Mouse (Mus musculus) macrophage (primary cell): ENCODE results near the gene Fcgbp. TPM values are rescaled to one million over a fixed set of nuclear protein-coding genes. Genes with fewer than 3 reads are reported as not detected.
"Not testable (repeated sequence)": the region's sequence is repeated elsewhere in the genome, so short reads cannot be mapped to it uniquely, and the experiment has no call there.

ENCODE experiments used
- H3K27ac ChIP-seq: fragments of 350-480 bp; formaldehyde crosslinking; 2 replicates; pipeline ENCODE4 v1.9.0; 2021
- H3K36me3 ChIP-seq: fragments of 350-480 bp; formaldehyde crosslinking; 2 replicates; pipeline ENCODE4 v1.9.0; 2021; ENCODE audit errors: inconsistent target
- H3K4me3 ChIP-seq: fragments of 350-480 bp; formaldehyde crosslinking; 2 replicates; pipeline ENCODE4 v1.9.0; 2021; ENCODE audit errors: inconsistent target
- H3K79me2 ChIP-seq: fragments of 350-480 bp; formaldehyde crosslinking; 2 replicates; pipeline ENCODE4 v1.9.0; 2021; ENCODE audit errors: inconsistent target
- WGBS: methylation state at CpG from one replicate; pipeline ENCODE4 v1.1.7; 2026; ENCODE audit warnings: inconsistent platforms; ENCODE audit not compliant: missing documents; 5-methylcytosine and 5-hydroxymethylcytosine counted together
- polyA plus RNA-seq: library from polyadenylated mRNA; stranded (reverse); fragments of 250-400 nt; gene quantifications from 3 replicates; pipeline ENCODE4 v1.2.4, GENCODE M21; 2018; ENCODE audit warnings: inconsistent platforms

The Fcgbp gene
- polyA plus RNA-seq, 1 experiment from 2014 or later, result not detected

DNA sequence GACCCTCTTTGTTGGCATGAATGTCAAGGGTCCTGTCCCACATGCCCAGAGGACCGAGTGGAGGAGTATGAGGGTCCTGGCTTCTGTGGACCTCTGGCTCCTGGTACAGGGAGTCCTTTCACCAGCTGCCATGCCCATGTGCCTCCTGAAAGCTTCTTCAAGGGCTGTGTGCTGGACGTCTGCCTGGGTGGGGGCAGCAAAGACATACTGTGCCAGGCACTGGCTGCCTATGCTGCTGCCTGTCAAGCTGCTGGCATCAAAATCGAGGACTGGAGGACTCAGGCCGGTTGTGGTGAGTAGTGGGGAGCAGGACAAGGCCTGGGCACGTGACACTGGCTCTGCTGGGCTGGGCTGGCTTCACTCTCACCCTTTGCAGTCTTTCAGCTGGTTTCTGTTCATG is 31.9 kb downstream of the Fcgbp start:
- WGBS, result 50% methylated on average over 5 of the region's 5 CpGs
- H3K79me2 ChIP-seq, H3K27ac ChIP-seq, H3K4me3 ChIP-seq, H3K36me3 ChIP-seq: not testable (repeated sequence)

DNA sequence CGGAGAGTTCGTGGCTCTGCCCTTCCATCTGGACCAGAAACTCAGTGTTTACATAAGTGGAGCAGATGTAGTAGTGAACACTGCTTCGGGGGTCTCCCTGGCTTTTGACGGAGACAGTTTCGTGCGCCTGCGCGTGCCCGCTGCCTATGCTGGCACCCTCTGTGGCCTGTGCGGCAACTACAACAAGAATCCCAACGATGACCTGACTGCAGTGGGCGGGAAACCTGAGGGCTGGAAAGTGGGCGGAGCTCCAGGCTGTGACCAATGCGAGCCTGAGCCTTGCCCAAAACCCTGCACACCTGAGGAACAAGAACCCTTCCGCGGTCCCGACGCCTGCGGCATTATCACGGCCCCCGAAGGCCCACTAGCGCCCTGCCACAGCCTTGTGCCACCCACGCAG is 33.6 kb downstream of the Fcgbp start:
- H3K4me3 ChIP-seq, result no peak overlapping the region
- H3K36me3 ChIP-seq, result no peaks in the 10 kb centered on the region
- H3K27ac ChIP-seq, result no peak overlapping the region
- no peaks in the 10 kb centered on the region for H3K79me2 ChIP-seq
- 17% methylated on average over 23 of the region's 23 CpGs for WGBS

DNA sequence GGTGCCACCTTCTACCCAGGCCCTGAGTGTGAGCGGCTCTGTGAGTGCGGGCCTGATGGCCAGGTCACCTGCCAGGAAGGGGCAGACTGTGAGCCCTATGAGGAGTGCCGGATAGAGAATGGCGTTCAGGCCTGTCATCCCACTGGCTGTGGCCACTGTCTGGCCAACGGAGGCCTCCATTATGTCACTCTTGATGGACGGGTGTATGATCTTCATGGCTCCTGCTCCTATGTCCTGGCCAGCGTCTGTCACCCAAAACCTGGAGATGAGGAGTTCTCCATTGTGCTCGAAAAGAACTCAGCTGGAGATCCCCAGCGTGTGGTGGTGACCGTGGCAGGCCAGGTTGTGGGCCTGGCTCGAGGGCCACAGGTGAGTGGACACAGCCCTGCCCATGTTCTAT is 35.2 kb downstream of the Fcgbp start:
- no peaks in the 10 kb centered on the region for H3K36me3 ChIP-seq
- no peaks in the 10 kb centered on the region for H3K79me2 ChIP-seq
- no peak overlapping the region for H3K4me3 ChIP-seq
- WGBS, result 94% methylated on average over 11 of the region's 11 CpGs
- no peak overlapping the region for H3K27ac ChIP-seq

DNA sequence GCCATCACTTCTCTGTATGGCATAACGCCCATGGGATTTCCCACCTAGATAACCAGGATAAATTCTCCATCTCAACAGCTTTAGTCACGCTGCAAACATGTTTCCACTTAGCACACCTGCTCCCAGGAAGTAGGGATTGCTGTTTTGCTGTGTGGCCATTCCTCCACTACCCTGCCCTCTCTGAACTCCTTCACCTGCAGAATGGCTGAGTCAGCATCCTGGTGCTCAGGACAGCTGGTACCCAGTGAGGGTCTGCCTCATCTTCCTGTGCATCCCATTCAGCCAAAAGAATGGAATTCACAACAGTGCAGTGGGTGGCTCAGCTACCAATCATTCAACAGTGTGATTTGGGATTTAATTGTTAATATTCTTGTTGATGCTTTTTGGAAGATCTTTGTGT is 43.6 kb downstream of the Fcgbp start:
- Histone ChIP-seq H3K4me3 (no peak overlapping the region), H3K79me2 (no peaks in the 10 kb centered on the region), H3K36me3 (no peaks in the 10 kb centered on the region), H3K27ac (no peak overlapping the region)
- WGBS, result 77% methylated on average over 2 of the region's 2 CpGs

DNA sequence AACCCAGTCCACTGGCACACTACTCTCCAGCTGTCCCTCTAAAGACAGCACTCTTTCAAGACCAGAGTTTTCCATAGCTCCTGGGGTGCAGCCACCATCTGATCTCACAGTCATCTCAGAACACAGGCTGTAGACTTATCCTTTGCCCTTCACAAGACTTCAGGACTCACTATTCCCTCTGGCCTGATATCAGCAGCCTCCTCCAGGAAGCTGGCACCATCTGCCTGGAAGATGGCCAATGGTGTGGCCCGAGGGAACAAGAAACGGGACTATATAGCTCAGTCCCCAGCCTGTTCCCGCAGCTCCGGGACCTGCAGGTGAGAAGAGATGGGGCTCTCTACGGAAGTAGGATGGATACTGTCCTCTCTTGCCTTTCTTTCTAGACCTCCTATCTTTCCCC is 58.1 kb downstream of the Fcgbp start, which contains the start of gene 9530053A07Rik:
TSS of gene 9530053A07Rik (plus strand) at position 301 of the 400 bp plus-strand sequence.
- Histone ChIP-seq H3K36me3 (no peaks in the 10 kb centered on the region), H3K27ac (no peak within 1 kb of the TSS), H3K79me2 (no peaks in the 10 kb centered on the region), H3K4me3 (no peak within 1 kb of the TSS)
- WGBS, result 82% methylated on average over 5 of the region's 5 CpGs

DNA sequence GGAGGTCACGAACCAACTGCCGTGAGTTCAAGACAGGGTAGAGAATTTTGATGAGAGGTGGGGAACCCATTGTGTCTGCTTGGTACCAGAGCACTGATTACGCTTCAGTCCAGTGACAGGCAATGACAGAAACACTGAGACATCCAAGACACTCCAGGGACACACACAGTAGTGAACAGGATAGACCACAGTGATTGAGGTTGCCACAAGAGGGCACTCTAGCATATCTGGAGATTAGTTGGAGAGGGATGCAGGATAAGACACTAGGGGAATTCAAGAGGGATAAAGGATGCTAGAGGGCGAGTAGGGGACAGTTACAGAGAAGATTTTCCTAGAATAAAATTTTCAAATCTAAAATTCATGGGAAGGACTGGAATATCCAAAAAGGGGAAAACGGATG is 66.6 kb downstream of the Fcgbp start:
- H3K36me3 ChIP-seq, result no peaks in the 10 kb centered on the region
- H3K27ac ChIP-seq, result no peak overlapping the region
- WGBS, result 57% methylated on average over 5 of the region's 5 CpGs
- H3K79me2 ChIP-seq, result no peaks in the 10 kb centered on the region
- no peak overlapping the region for H3K4me3 ChIP-seq

DNA sequence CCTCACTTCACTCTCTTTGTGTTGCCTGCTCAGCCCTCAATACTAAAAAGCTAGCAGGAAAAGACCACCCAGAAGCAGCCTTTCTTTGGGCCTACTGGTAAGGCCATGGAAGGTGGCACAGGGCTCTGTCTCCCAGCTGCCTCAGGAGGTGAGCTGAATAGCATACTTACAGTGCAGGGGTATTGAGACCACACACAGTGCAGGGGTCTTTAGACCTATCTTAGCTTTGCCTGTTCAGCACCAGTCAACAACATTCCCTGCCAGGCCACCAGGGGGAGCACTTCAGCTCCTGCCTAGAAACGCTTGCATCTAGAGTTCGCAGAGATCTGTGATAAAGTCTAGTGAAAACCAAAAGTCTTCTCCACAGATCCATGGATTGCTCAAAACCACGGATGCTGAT is 77.2 kb downstream of the Fcgbp start:
- no peaks in the 10 kb centered on the region for H3K79me2 ChIP-seq
- H3K36me3 ChIP-seq, result no peaks in the 10 kb centered on the region
- H3K27ac ChIP-seq, result no peak overlapping the region
- WGBS, result 13% methylated on average over 3 of the region's 3 CpGs
- H3K4me3 ChIP-seq, result no peak overlapping the region

DNA sequence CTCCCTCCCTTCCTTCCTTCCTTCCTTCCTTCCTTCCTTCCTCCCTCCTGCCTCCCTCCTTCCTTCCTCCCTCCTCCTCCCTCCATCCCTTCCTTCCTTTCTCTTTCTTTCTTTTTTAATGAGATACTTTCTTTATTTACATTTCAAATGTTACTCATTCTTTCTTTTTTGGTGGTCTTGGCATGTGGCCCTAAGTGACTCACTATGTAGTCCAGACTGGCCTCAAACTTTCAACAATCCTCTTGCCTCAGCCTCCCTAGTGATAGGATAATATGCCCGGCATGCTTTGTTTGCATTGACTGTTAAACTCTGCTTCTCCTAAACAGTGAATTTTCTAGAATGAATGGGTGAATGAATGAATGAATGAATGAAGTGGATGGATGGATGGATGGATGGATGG is 78.8 kb downstream of the Fcgbp start:
- 89% methylated on average over 1 of the region's 1 CpGs for WGBS
- no peak overlapping the region for H3K4me3 ChIP-seq
- H3K27ac ChIP-seq, result no peak overlapping the region
- H3K79me2 ChIP-seq, result no peaks in the 10 kb centered on the region
- no peaks in the 10 kb centered on the region for H3K36me3 ChIP-seq

DNA sequence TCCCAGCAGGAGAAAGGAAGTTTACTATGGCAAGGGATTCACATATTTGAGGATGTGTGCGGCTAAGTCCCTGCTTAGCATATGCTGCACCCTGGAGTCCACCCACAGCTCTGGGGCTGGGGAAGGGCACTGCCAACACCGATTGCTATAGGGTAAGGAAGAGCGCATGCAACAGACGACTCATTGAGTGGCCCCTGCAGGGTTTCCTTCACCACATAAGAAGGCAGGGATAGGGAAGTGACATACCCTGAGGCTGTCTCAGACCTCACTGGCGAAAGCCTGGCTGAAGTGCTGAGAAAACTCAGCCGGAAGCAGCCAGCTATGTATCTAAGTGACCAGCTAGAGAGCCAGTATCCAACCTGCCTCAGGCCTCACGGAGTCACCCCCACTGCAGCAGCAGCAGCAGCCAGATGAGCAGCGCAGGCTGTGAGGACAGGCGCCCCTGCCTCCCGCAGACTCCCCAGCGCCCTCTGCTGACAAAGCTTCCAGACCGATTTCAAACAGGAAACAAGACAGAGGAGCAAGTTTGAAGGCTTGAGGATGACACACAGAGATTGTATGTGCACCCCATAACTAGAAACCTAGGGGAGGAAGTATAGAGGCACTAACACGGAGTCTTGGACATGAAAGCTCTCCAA is 80.7 kb downstream of the Fcgbp start:
- Histone ChIP-seq H3K79me2 (no peaks in the 10 kb centered on the region), H3K4me3 (no peak overlapping the region), H3K27ac (no peak overlapping the region), H3K36me3 (no peaks in the 10 kb centered on the region)
- WGBS, result 14% methylated on average over 13 of the region's 13 CpGs

DNA sequence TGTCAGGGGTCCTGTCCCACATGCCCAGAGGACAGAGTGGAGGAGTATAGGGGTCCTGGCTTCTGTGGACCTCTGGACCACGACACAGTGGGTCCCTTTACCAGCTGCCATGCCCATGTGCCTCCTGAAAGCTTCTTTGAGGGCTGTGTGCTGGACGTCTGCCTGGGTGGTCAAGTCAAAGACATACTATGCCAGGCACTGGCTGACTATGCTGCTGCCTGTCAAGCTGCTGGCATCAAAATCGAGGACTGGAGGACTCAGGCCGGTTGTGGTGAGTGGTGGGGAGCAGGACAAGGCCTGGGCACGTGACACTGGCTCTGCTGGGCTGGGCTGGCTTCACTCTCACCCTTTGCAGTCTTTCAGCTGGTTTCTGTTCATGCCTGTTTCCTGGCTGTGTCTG is 82.6 kb downstream of the Fcgbp start:
- H3K27ac ChIP-seq, H3K36me3 ChIP-seq, H3K4me3 ChIP-seq, H3K79me2 ChIP-seq: not testable (repeated sequence)
- 36% methylated on average over 4 of the region's 5 CpGs for WGBS

DNA sequence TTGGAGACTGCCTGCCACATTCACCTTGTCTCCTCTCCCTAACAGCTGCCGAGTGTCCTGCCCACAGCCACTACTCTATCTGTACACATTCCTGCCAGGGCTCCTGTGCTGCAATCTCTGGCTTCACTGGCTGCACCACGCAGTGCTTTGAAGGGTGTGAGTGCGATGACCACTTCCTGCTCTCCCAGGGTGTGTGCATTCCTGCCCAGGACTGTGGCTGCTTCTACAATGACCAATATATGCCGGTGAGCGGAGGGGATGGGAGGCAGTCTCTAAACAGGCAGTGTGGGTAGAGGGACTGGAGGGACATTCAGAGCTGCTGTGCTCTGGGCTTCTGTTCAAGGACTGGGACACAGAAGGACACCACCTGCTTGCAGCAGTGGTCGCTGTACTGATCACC is 88.3 kb downstream of the Fcgbp start:
- 25% methylated on average over 6 of the region's 6 CpGs for WGBS
- H3K4me3 ChIP-seq, result no peak overlapping the region
- no peaks in the 10 kb centered on the region for H3K36me3 ChIP-seq
- no peak overlapping the region for H3K27ac ChIP-seq
- no peaks in the 10 kb centered on the region for H3K79me2 ChIP-seq

DNA sequence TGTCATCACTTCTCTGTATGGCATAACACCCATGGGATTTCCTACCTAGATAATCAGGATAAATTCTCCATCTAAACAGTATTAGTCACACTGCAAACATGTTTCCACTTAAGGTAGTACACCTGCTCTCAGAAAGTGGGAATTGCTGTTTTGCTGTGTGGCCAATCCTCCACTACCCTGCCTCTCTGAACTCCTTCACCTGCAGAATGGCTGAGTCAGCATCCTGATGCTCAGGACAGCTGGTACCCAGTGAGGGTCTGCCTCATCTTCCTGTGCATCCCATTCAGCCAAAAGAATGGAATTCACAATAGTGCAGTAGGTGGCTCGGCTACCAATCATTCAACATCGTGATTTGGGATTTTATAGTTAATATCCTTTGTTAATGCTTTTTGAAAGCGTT is 88.9 kb downstream of the Fcgbp start:
- H3K4me3 ChIP-seq, result no peak overlapping the region
- 96% methylated on average over 3 of the region's 3 CpGs for WGBS
- no peak overlapping the region for H3K27ac ChIP-seq
- no peaks in the 10 kb centered on the region for H3K79me2 ChIP-seq
- no peaks in the 10 kb centered on the region for H3K36me3 ChIP-seq

DNA sequence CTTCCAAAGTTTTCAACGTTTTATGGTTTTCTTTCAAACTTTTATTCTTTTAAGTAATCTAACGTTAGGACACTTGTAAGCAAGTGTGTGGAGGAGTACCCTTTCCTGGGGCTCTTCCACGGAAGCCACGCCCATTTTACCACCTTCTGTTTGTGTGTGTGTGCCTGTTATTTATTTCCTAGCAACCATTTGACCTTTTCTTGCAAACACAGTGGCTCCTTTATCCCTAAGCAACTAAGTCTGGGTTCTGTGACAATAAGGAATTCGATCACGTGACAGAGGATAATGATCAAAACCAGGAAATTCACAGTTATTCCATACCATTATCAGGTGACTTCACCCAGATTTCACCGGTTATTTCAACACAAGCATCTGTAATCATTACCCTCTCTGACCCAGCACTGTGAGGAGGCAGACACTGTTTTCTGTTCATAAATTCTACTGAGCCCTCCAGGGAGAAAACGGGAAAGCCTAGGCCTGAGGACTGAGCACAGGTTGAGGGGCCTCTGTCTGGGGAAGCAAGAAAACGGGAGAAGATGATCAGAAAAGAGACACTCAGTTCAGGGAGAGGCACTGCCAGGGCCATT is 90.2 kb downstream of the Fcgbp start:
- 63% methylated on average over 9 of the region's 9 CpGs for WGBS
- Histone ChIP-seq H3K79me2 (no peaks in the 10 kb centered on the region), H3K4me3 (no peak overlapping the region), H3K36me3 (no peaks in the 10 kb centered on the region), H3K27ac (no peak overlapping the region)

DNA sequence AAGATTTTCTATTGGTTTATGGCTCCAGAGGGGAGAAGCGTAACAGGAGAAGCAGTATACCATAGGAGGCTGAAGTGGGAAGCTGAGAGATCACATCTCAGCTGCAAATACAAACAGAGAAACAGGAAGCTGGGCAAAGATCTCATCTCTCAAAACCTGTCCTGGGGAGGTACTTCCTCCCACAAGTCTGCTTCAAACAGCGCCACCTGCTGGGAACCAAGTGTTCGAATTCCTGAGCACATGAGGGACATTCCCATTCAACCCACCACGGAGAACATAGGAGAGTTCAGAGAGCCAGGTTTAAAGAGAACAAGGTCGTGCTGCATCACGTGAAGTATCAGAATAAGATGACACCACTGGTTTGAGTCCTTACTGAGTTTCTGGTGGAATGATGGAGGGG is 94.4 kb downstream of the Fcgbp start:
- WGBS, result 85% methylated on average over 5 of the region's 6 CpGs
- Histone ChIP-seq H3K27ac (no peak overlapping the region), H3K36me3 (no peaks in the 10 kb centered on the region), H3K4me3 (no peak overlapping the region), H3K79me2 (peaks cover 3% of the 10 kb centered on the region)

DNA sequence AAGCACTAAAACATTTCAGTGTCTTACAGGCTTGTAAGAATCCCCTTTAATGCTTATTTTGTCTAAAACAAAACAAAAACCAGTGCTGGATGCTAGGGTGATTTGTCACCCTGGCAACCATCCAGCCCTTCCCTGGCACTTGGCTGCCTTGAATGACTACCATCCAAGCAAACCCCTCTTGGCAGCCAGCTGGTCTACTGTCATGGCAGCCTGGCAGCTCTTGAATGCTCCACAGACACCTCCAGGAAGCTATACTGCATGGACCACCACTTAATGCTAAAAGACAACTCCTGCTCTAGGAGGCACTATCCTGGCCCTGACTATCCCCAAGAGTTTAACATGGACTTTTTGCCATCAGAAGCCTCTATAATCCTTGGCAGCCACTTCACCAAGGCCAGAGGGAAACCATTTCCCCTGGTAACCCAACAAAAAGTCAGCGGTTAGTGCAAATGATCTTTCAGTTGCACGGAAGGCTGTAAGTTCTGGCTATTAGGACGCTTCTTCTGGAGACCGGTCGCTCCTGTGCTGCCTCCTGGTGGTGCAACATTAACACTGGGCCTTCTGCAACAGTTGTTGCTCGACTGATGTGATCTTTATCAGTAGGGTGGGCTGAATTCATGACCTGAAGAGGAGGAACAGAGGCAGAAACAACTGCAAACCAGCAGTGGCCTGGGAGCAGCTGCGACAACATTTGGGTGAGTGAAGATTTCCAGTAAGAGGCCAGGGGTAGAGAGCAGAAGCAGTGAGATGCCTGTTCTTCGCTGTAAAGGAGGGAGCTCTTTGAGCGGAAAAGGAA is 97.5 kb downstream of the Fcgbp start:
- 2% methylated on average over 9 of the region's 9 CpGs for WGBS
- H3K27ac ChIP-seq, result peak overlapping the region; percentile 80
- peak overlapping the region; percentile 76 for H3K4me3 ChIP-seq
- H3K79me2 ChIP-seq, result peaks cover 34% of the 10 kb centered on the region
- H3K36me3 ChIP-seq, result no peaks in the 10 kb centered on the region
